Mouse (Mus musculus) hindbrain, embryonic 14.5 days (tissue): ENCODE measurements around the gene Lrch1. TPM values are rescaled to one million over a fixed set of nuclear protein-coding genes. Genes with fewer than 3 reads are reported as not detected.

ENCODE experiments used
- ATAC-seq: fragments of 200-750 bp; cut with Nextera tagmentation; 2 replicates; pipeline ENCODE4 v1.8.0; 2017; ENCODE audit warnings: moderate number of reproducible peaks, mild to moderate bottlenecking, moderate TSS enrichment, moderate library complexity; ENCODE audit not compliant: low FRiP score
- DNase-seq: peaks from one replicate; pipeline ENCODE4 v3.0.0-alpha.2; 2015; ENCODE audit warnings: low spot score
- H3K27ac ChIP-seq: fragments of 300-500 bp; sonication (generic); 2 replicates; pipeline ENCODE4 v1.5.1; 2014; ENCODE audit warnings: mild to moderate bottlenecking, moderate library complexity
- H3K27me3 ChIP-seq: fragments of 300-500 bp; sonication (generic); 2 replicates; pipeline ENCODE4 v1.6.1; 2014; ENCODE audit warnings: mild to moderate bottlenecking, low read length, mixed read lengths; ENCODE audit not compliant: control insufficient read depth, insufficient read depth
- H3K36me3 ChIP-seq: fragments of 300-500 bp; sonication (generic); replicated peaks from 2 replicates; pipeline ENCODE4 v1.6.1; 2014; ENCODE audit not compliant: control insufficient read depth, insufficient read depth
- H3K4me1 ChIP-seq: fragments of 300-500 bp; sonication (generic); replicated peaks from 2 replicates; pipeline ENCODE4 v1.6.1; 2014; ENCODE audit warnings: antibody characterized with exemption, low read length, mixed read lengths; ENCODE audit not compliant: control insufficient read depth, insufficient read depth
- H3K4me2 ChIP-seq: fragments of 300-500 bp; sonication (generic); replicated peaks from 2 replicates; pipeline ENCODE4 v1.6.1; 2014; ENCODE audit warnings: mild to moderate bottlenecking, moderate library complexity
- H3K4me3 ChIP-seq: fragments of 300-500 bp; sonication (generic); replicated peaks from 2 replicates; pipeline ENCODE4 v1.5.1; 2014; ENCODE audit warnings: mild to moderate bottlenecking, low read length
- H3K9ac ChIP-seq: fragments of 300-500 bp; sonication (generic); 2 replicates; pipeline ENCODE4 v1.6.1; 2014
- H3K9me3 ChIP-seq: fragments of 300-500 bp; sonication (generic); 2 replicates; pipeline ENCODE4 v1.6.1; 2016; ENCODE audit warnings: low read length; ENCODE audit not compliant: control insufficient read depth
- WGBS: fragments of 180-500 bp; shearing (Covaris S2); extraction: QIAGEN DNeasy Blood & Tissue Kit; methylation state at CpG from one replicate; pipeline ENCODE4 v1.1.7; 2014; 5-methylcytosine and 5-hydroxymethylcytosine counted together
- polyA plus RNA-seq: library from polyadenylated mRNA; unstranded; fragments of >200 nt; fragmentation: Nextera tagmentation; extraction: Ambion mirVana; gene quantifications from 2 replicates; pipeline ENCODE4 v1.2.1, GENCODE M21; 2014

Gene Lrch1
- polyA plus RNA-seq, 1 experiment from 2014 or later: 22.0 TPM

DNA sequence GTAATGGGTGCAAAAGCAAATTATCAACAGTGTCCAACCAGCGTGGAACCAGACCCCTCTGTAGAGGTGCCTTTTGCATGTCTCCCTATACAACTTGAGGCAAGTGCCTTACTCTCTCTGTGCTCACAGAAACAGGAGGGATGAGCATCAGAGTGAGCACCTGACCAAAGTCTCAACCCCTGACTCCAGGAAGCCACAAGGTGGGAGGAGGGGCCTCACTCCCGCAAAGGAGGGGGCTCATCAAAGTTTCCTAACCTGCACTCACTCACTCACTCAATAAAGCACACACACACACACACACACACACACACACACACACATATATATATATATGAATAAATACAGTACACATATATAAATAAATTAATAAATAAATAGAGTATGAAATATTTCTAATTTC lies 117.1 kb downstream of the Lrch1 start:
- H3K4me1 ChIP-seq: peaks cover 7% of the 10 kb centered on the region; the same call in 1 of the 2 replicates
- no peaks in the 10 kb centered on the region for H3K36me3 ChIP-seq
- WGBS: 87% methylated on average over 2 of the region's 2 CpGs
- DNase-seq: no peak
- H3K9ac ChIP-seq: no peak overlapping the region
- H3K27ac ChIP-seq: no peak overlapping the region
- H3K27me3 ChIP-seq: no peaks in the 10 kb centered on the region
- no peaks in the 10 kb centered on the region for H3K9me3 ChIP-seq
- no peak overlapping the region for H3K4me2 ChIP-seq
- H3K4me3 ChIP-seq: no peak overlapping the region
- no peak for ATAC-seq

DNA sequence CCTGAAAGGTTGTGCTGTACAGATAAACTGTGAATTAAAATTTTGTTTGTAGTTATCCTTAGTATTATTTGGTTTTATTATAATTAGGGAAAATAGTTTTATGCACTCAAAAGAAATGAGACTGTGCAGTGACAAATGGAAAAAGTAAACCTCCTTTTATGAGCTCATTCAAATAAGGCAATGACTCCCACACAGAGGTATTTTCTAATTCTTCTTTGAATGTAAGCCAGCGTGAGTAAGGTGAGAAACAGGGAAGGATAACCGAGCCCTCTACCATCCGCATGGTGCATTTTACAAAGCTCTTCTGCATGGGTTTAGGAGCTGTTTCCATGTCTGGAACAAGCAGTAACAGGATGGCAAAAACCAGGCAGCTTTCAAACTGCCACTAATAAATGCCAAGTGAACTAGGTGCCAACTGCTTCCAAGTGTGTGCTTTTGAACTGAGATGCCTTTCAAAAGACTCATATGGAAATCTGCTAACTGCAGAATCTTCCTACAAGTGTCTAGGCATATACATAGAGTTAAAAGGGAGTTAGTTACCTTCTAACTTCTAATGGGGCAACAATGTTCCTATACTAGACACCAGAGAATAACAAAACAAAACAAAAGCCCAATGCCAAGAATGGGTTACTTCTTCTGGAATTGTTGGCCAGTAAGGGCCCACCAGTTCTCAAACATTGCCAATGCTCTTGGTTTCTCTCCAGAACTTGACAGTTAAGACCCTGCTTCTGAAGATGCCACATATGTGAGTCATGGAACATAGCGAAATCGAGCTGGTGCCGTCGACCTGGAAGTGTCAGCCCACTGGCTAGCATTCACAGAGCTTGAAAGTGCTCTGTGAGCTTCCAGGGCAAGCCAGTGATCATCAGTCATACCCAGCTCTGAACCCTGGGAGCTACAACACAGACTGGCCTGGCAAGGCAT lies 124.7 kb downstream of the Lrch1 start:
- ATAC-seq: no peak
- H3K4me3 ChIP-seq: no peak overlapping the region
- WGBS: 87% methylated on average over 7 of the region's 7 CpGs
- H3K9ac ChIP-seq: no peak overlapping the region
- no peaks in the 10 kb centered on the region for H3K4me1 ChIP-seq
- no peaks in the 10 kb centered on the region for H3K9me3 ChIP-seq
- H3K27me3 ChIP-seq: no peaks in the 10 kb centered on the region
- no peak overlapping the region for H3K27ac ChIP-seq
- no peaks in the 10 kb centered on the region for H3K36me3 ChIP-seq
- no peak for DNase-seq
- H3K4me2 ChIP-seq: no peak overlapping the region

DNA sequence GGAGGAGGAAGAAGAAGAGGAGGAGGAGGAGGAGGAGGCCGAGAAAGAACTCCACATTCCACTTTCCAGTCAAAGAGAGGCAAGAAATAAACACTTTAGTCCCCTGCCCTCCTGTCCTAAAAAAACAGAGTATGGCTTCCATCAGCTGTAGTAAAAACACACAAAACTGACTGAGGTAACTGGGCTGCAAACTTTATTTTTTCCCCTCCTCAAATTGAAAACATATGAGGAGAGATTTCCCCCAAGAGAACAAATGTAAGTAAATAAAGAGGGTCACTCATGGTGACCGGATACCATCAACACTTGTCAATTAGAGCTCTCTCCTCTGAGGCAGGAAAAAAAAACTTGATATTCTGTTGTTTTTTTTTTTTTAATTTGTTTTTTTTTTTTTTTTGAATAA lies 125.6 kb downstream of the Lrch1 start:
- H3K9me3 ChIP-seq: no peaks in the 10 kb centered on the region
- ATAC-seq: no peak
- H3K4me2 ChIP-seq: no peak overlapping the region
- no peaks in the 10 kb centered on the region for H3K27me3 ChIP-seq
- no peak overlapping the region for H3K4me3 ChIP-seq
- no peak for DNase-seq
- no peak overlapping the region for H3K9ac ChIP-seq
- 65% methylated on average over 2 of the region's 2 CpGs for WGBS
- no peak overlapping the region for H3K27ac ChIP-seq
- no peaks in the 10 kb centered on the region for H3K36me3 ChIP-seq
- H3K4me1 ChIP-seq: peaks cover under 1% of the 10 kb centered on the region; the same call in 1 of the 2 replicates

DNA sequence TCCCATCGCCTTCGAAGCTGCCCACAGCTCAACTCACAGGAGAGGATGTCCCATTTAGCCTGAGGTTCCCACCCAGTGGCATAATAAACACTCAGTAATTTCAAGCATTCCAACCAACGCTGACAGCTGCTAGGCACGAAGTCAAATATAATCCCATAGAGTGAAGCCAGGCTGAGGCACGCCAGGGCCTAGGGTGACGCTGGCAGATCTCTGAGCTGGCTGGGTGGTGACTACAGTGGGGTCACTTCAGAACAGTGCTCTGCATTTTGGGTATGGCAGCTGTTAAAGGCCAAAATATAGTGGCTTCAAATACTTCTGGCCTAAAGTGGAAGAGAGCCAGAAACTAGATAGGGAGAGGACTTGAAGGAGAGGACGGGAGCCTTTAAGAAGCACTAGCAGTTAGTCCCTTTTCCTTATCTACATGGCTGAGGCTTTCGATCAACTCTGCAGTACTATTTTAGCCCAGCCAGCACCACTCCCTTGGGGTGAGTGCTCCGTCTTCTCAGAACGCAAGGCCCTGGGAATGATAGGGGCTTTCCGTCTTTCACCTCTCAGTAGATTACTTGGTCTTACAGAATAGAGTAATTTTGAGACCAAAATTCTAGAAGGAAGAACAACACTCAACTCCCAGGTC lies 127.4 kb downstream of the Lrch1 start:
- Histone ChIP-seq H3K9ac (no peak overlapping the region), H3K4me2 (no peak overlapping the region), H3K4me3 (no peak overlapping the region), H3K36me3 (no peaks in the 10 kb centered on the region), H3K4me1 (peaks cover 10% of the 10 kb centered on the region; the same call in 1 of the 2 replicates), H3K9me3 (no peaks in the 10 kb centered on the region), H3K27ac (no peak overlapping the region), H3K27me3 (no peaks in the 10 kb centered on the region)
- ATAC-seq (no peak), DNase-seq (no peak)
- WGBS: 78% methylated on average over 11 of the region's 11 CpGs

DNA sequence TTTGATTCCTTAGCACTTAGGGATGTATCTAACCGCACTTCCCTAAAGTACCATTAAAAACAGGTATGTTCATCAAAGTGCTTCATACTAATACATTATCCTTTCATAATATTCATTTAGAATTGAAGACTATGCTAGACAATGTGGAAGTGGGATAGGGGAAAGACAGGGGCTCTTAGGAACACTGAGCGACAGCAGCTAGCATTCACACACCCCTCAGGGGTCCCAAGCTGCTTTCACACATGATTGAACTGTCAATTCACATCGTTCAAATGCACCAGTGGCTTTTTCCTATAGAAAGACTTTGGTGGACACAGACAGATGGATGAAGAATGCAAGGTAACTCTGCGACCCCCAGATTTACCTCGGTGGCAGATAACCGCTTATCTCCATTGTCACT lies 131.0 kb downstream of the Lrch1 start:
- H3K27me3 ChIP-seq: no peaks in the 10 kb centered on the region
- ATAC-seq: no peak; the same call in 1 of the 2 replicates

DNA sequence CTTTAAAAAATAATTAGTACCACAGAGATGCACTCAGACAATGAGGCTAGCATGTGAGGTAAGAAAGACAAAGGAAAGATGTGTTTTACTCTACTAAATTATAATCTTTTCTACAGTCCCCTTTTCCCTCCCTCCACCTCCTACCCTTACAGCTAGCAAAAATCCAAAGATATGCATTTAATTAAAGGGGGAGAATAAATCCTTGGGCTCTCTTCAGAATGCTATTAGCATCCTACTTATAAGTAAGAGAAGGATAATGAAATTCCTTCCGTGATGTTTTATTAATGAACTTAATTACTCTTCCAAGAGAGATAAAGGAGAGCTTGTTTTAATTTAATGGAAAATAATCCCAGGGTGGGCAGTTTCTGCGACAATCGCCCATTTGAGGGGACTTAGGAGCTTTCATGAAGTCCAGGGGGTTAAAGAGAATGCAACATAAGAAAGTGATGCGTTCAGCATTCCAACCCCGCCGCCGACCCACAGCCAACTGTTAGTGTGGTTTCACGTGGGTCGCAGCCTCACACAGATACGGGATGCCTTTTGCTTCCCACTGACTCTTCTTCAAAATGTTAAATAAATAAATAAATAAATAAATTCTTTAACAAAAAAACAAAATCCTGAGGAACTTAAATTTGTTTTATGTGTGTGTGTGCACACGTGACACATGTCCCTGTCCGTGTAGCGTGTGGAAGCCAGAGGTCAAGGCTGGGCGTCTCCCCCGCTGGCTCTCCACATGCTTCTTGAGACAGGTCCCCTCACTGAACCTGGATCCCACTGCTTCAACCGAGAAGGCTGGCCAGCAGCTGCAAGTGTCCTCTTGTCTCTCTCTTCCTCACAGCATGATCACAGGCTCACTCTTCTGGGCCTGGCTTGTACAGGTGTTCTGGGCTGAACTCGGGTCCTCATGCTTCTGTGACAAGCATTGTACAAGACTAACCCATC lies 132.6 kb downstream of the Lrch1 start:
- 62% methylated on average over 17 of the region's 17 CpGs for WGBS
- ATAC-seq: peak; percentile 54; the same call in 1 of the 2 replicates
- Histone ChIP-seq H3K9ac (no peak overlapping the region), H3K9me3 (no peaks in the 10 kb centered on the region), H3K27me3 (no peaks in the 10 kb centered on the region), H3K36me3 (0 out of 2 replicates have a peak, but pooled peaks cover 10% of the 10 kb centered on the region), H3K27ac (peak overlapping the region; percentile 71), H3K4me3 (no peak overlapping the region), H3K4me1 (peaks cover 21% of the 10 kb centered on the region; the same call in 1 of the 2 replicates), H3K4me2 (no peak overlapping the region)
- no peak for DNase-seq

More for the DNA sequence above, 131.0 kb downstream of the Lrch1 start:
- no peak for DNase-seq
- Histone ChIP-seq H3K4me1 (peaks cover 21% of the 10 kb centered on the region; the same call in 1 of the 2 replicates), H3K4me3 (no peak overlapping the region), H3K4me2 (no peak overlapping the region), H3K27ac (no peak overlapping the region), H3K9me3 (no peaks in the 10 kb centered on the region), H3K36me3 (no peaks in the 10 kb centered on the region), H3K9ac (no peak overlapping the region)
- 33% methylated on average over 6 of the region's 6 CpGs for WGBS

DNA sequence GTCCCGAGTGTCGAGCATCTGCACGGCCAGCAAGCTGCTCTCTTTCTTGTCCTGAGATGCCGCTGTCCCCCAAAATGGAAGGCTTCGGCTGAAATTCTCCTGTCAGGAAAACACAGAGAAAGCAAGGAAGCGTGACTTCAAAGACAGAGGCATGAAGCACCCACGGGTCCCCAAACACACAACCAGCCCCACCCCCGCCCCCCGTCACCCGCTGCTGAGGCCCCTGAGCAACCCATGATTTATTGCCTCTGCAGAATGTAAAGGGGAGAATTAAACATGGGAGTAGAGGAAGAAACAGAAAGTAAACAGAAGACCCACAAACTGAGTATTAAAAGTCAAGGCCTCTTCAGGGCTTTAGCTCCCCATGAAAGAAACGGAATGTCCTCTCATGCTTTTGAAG lies 136.1 kb downstream of the Lrch1 start:
- ATAC-seq (no peak), DNase-seq (no peak)
- Histone ChIP-seq H3K4me2 (no peak overlapping the region), H3K4me3 (no peak overlapping the region), H3K4me1 (peaks cover 16% of the 10 kb centered on the region; the same call in 1 of the 2 replicates), H3K27me3 (no peaks in the 10 kb centered on the region), H3K9ac (no peak overlapping the region), H3K36me3 (peaks cover 28% of the 10 kb centered on the region), H3K9me3 (no peaks in the 10 kb centered on the region), H3K27ac (no peak overlapping the region)
- 56% methylated on average over 11 of the region's 11 CpGs for WGBS

DNA sequence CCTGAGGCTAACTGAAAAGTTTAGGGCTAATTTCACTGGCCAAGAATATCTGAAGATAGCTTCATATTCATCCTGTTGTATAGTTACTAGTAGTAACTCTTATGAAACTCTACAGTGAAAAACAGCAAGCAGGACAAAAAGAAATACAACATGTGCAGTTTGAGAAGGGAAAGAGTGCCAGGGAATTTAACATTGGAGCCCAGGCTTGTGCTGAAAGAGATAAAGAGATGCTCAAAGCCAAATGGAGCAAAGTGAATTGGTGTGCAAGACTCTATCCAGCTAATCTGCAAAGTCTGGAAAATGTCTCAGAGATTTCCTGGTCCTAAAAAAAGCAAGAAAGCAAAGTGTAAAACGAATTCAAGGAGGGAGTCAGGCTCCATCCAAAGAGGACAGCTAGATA lies 145.7 kb downstream of the Lrch1 start:
- Histone ChIP-seq H3K4me2 (no peak overlapping the region), H3K9ac (no peak overlapping the region), H3K4me3 (no peak overlapping the region), H3K4me1 (peaks cover 24% of the 10 kb centered on the region), H3K36me3 (peaks cover 23% of the 10 kb centered on the region), H3K9me3 (no peaks in the 10 kb centered on the region), H3K27me3 (no peaks in the 10 kb centered on the region), H3K27ac (no peak overlapping the region)
- ATAC-seq: no peak
- DNase-seq: no peak
- WGBS: 86% methylated on average over 1 of the region's 1 CpGs
